Mouse (Mus musculus) adipocyte (in vitro differentiated cells): Measurements from ENCODE around the gene Mt2.

ENCODE experiments used
- DNase-seq: peaks from one replicate; pipeline ENCODE4 v3.0.0-alpha.2; 2016; ENCODE audit warnings: low spot score

Gene Mt2

GRCm38 (mm10) chr8:94199202-94199869 is 26.9 kb downstream of the Mt2 start:
- peak; percentile 87 for DNase-seq

- DNase-seq = no peak
These were observed 31.6 kb downstream of the Mt2 start for GRCm38 (mm10) chr8:94204043-94204442.

DNA sequence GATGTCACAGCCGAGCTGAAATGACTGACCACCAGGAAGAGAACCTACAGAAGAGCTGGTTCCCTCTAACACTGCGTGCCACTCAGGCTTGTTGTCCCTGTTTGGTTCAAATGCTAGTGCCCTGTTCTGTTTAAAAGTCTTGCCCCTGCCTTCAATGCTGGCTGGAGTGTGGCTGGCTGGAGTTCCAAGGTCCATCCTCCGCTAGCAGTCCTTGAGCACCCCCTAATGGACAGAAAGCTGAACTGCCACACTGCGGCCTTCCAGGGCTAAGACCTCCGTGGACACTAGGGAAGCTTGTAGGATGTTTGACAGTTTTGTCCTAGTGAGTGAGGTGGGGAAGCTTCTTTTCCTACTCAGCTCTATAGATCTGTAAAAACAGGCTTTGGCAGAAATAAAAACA is 33.3 kb downstream of the Mt2 start:
- DNase-seq = peak; percentile 84

- no peak for DNase-seq
These were observed 33.8 kb downstream of the Mt2 start for GRCm38 (mm10) chr8:94206256-94206655.

DNA sequence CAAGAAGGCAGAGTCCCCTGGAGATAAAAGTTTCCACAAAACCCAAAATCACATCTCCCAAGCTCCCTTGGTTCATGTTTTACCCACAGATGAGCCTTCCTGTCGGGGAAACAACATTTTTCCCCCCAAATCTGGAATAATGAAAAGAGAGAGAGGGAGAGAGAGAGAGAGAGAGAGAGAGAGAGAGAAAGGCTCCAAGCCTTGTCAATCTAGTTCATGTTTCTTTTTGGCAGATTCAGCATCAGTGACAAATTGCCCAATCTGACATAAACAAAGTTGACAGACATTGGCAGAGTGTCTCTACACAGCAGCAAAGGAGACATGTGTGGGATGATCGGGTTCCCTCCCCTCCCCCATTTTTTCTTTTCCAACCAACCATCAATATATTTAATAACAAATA is 35.0 kb downstream of the Mt2 start:
- DNase-seq = peak; percentile 72

GRCm38 (mm10) chr8:94209639-94210038 is 37.2 kb downstream of the Mt2 start:
- DNase-seq = no peak

DNA sequence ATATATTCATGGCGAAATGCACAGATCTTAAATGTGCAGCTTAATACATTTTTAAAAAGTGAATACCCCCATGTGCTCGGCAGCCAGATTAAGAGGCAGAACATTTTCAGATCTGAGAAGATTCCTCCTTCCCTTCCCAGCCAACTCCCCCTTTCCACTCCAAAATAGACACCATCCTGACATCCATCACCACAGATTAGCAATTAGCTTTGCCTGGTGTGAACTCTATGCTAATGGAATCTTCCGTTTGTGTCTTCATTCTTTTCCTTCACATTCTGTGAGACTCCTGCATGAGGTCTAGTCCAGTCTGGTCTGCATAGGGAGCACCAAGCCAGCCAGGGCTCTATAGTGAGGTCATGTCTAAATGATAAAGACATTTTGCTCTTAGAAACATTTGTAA is 37.8 kb downstream of the Mt2 start:
- DNase-seq = no peak

GRCm38 (mm10) chr8:94213819-94214218 is 41.4 kb downstream of the Mt2 start:
- peak; percentile 18 for DNase-seq

- peak; percentile 99 for DNase-seq
These were observed 42.0 kb downstream of the Mt2 start, which contains the start of gene Nup93 for GRCm38 (mm10) chr8:94214252-94215173. Gene Nup93 (plus strand): TSS chr8:94214564.
